Mouse (Mus musculus): Measurements from ENCODE around the gene Hnf1a. TPM values are rescaled to one million over a fixed set of nuclear protein-coding genes. Genes with fewer than 3 reads are reported as not detected.
A peak's percentile ranks its signal among the peaks of the same experiment; 100 is the strongest.

Gene Hnf1a
- polyA plus RNA-seq, 1 experiment from 2014 or later: not detected

DNA sequence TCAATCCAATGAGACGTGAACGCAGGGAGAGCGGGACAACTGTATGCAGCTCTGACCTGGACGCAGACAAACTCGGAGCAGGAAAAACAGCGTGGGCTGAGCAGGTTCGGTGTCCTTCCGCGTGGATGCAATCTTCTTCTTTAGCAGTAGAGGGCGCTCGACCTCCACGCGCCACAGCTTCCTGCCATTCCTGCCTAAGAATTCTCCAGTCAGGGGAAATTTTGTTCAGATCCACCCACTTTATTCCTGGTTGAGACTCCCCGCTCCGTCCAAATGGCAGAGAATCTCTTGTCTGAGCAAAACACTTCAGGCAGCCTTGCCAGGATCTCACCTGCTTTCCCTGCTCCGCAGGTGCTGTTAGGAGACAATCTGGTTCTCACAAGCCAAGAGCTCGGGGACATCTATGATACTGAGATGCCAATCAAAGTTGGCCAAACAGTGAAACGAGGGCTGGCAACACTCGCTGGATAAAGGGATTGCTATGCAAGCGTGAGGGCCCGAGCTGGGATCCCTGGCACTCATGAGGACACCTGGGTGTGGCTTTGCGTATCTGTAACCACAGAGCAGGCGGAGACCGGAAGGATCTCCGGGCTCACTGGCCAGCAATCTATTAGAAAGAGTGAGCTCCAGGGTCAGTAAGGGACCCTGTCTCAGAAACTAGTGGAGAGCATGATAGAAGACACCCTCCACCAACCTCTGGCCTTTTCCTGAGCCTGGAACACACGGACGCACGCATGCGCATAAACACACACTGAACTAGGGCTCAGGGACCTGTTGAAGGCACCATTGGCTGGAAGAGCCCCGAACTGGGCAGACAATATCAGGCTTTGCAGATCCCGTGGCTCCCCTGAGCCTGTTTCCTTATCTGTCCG is 8.6 kb upstream of the Hnf1a start:
- Histone ChIP-seq H3K9ac (replicated peaks) (peak overlapping the region; percentile 51), H3K27ac (no peak overlapping the region), H3K4me3 (replicated peaks) (peak overlapping the region; percentile 42), H3K36me3 (no peaks in the 10 kb centered on the region), H3K9me3 (peaks cover 3% of the 10 kb centered on the region; the same call in 1 of the 2 replicates), H3K4me1 (replicated peaks) (peaks cover 16% of the 10 kb centered on the region), H3K27me3 (no peaks in the 10 kb centered on the region; the same call in 1 of the 2 replicates), H3K4me2 (peak overlapping the region; percentile 84)
- 0 out of 2 replicates have a peak, but pooled peaks have one; percentile 60 for ATAC-seq (ENCODE audit: insufficient number of reproducible peaks, insufficient read depth, low FRiP score, low TSS enrichment, low read depth)
- 5% methylated on average over 32 of the region's 32 CpGs for WGBS

DNA sequence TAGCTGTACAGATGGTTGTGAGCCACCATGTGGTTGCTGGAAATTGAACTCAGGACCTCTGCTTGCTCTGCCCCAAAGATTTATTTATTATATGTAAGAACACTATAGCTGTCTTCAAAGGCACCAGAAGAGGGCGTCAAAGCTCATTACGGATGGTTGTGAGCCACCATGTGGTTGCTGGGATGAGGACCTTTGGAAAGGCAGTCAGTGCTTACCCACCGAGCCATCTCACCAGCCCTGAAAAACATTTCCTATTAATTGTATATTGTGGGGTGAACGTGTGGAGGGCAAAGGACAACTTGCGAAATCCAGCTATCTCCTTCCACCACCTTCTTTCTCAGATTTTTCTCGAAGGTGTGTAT is 8.0 kb upstream of the Hnf1a start:
- Histone ChIP-seq H3K4me1 (replicated peaks) (peaks cover 16% of the 10 kb centered on the region), H3K27me3 (no peaks in the 10 kb centered on the region; the same call in 1 of the 2 replicates), H3K4me3 (replicated peaks) (peak overlapping the region; percentile 42), H3K36me3 (no peaks in the 10 kb centered on the region), H3K9ac (replicated peaks) (0 out of 2 replicates have a peak overlapping the region, but pooled peaks have one; percentile 51), H3K4me2 (peak overlapping the region; percentile 84), H3K27ac (no peak overlapping the region), H3K9me3 (peaks cover 3% of the 10 kb centered on the region; the same call in 1 of the 2 replicates)
- 0 out of 2 replicates have a peak, but pooled peaks have one; percentile 4 for ATAC-seq (ENCODE audit: insufficient number of reproducible peaks, insufficient read depth, low FRiP score, low TSS enrichment, low read depth)
- 5% methylated on average over 6 of the region's 6 CpGs for WGBS

GRCm38 (mm10) chr5:114978473-114978872 is 7.6 kb upstream of the Hnf1a start:
- peaks cover 1% of the 10 kb centered on the region; the same call in 1 of the 2 replicates for H3K9me3 ChIP-seq
- peaks cover 16% of the 10 kb centered on the region for H3K4me1 ChIP-seq (replicated peaks)
- no peak for ATAC-seq (ENCODE audit: insufficient number of reproducible peaks, insufficient read depth, low FRiP score, low TSS enrichment, low read depth)
- no peaks in the 10 kb centered on the region for H3K36me3 ChIP-seq
- H3K4me2 ChIP-seq: no peak overlapping the region
- H3K4me3 ChIP-seq (replicated peaks): no peak overlapping the region
- H3K27me3 ChIP-seq: no peaks in the 10 kb centered on the region; the same call in 1 of the 2 replicates
- H3K27ac ChIP-seq: no peak overlapping the region
- no peak overlapping the region for H3K9ac ChIP-seq (replicated peaks)
- 79% methylated on average over 11 of the region's 11 CpGs for WGBS

- Histone ChIP-seq H3K36me3 (no peaks in the 10 kb centered on the region), H3K4me3 (replicated peaks) (no peak overlapping the region), H3K9me3 (no peaks in the 10 kb centered on the region), H3K27me3 (no peaks in the 10 kb centered on the region; the same call in 1 of the 2 replicates), H3K27ac (no peak overlapping the region), H3K4me1 (replicated peaks) (peaks cover 16% of the 10 kb centered on the region), H3K4me2 (no peak overlapping the region), H3K9ac (replicated peaks) (no peak overlapping the region)
- no peak for ATAC-seq (ENCODE audit: insufficient number of reproducible peaks, insufficient read depth, low FRiP score, low TSS enrichment, low read depth)
These were observed 6.0 kb upstream of the Hnf1a start for GRCm38 (mm10) chr5:114976935-114977334.

- Histone ChIP-seq H3K9me3 (no peaks in the 10 kb centered on the region), H3K36me3 (no peaks in the 10 kb centered on the region), H3K4me3 (replicated peaks) (no peak overlapping the region), H3K4me1 (replicated peaks) (no peaks in the 10 kb centered on the region; the same call in 1 of the 2 replicates), H3K9ac (replicated peaks) (no peak overlapping the region), H3K27ac (no peak overlapping the region), H3K27me3 (peaks cover 11% of the 10 kb centered on the region), H3K4me2 (no peak overlapping the region)
- no peak for ATAC-seq (ENCODE audit: insufficient number of reproducible peaks, insufficient read depth, low FRiP score, low TSS enrichment, low read depth)
- 76% methylated on average over 8 of the region's 8 CpGs for WGBS
These were observed 2.2 kb upstream of the Hnf1a start for GRCm38 (mm10) chr5:114973131-114973530.

DNA sequence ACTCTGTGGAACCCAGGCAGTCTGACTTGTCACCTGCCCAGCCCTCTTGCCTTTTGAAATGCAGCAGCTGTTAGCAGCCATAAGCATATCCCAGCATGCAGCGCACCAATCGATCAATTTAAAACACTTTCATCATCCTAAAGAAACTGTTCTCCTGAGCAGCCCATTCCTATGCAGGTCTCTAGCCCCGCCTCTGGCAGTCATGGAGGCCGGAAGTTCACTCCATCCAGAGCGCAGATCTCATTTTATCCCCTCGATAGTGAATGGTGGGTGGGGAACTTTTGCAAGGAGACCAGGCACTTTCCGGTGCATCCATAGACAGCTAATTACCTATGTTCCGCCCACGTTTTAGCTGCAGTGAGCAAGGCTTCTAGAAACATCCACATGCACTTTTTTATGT is 1.3 kb upstream of the Hnf1a start:
- no peak overlapping the region for H3K9ac ChIP-seq (replicated peaks)
- no peak overlapping the region for H3K27ac ChIP-seq
- no peaks in the 10 kb centered on the region; the same call in 1 of the 2 replicates for H3K4me1 ChIP-seq (replicated peaks)
- no peak overlapping the region for H3K4me2 ChIP-seq
- H3K36me3 ChIP-seq: no peaks in the 10 kb centered on the region
- 77% methylated on average over 9 of the region's 9 CpGs for WGBS
- H3K4me3 ChIP-seq (replicated peaks): no peak overlapping the region
- peaks cover 20% of the 10 kb centered on the region for H3K27me3 ChIP-seq
- H3K9me3 ChIP-seq: no peaks in the 10 kb centered on the region
- no peak for ATAC-seq (ENCODE audit: insufficient number of reproducible peaks, insufficient read depth, low FRiP score, low TSS enrichment, low read depth)

GRCm38 (mm10) chr5:114969609-114970215 is 1.2 kb downstream of the Hnf1a start:
- ATAC-seq (ENCODE audit: insufficient number of reproducible peaks, insufficient read depth, low FRiP score, low TSS enrichment, low read depth): no peak
- Histone ChIP-seq H3K27ac (no peak overlapping the region), H3K27me3 (peaks cover 25% of the 10 kb centered on the region), H3K4me3 (replicated peaks) (no peak overlapping the region), H3K9me3 (no peaks in the 10 kb centered on the region), H3K4me1 (replicated peaks) (peaks cover 5% of the 10 kb centered on the region), H3K4me2 (no peak overlapping the region), H3K36me3 (no peaks in the 10 kb centered on the region), H3K9ac (replicated peaks) (no peak overlapping the region)
- 61% methylated on average over 13 of the region's 13 CpGs for WGBS

DNA sequence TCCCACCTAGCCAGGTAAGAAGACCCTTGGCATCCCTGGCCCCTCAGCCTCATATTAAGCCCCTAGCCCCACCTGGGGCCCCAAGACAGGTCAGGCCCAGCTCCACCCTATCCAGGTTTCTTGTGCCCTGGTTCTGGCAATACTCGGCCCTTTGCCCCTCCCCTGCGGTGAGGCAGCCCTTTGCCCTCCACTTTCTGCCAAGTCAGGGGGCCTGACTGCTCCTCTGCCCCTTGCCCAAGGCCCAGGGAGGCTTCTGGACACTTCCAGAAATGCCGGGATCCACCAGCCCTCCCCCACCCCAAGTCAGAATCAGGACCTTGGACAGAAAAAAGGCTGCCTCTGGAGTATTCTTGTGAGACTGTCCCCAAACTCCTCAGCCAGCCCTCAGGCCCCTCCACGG is 1.8 kb downstream of the Hnf1a start:
- WGBS: 18% methylated on average over 4 of the region's 4 CpGs
- H3K4me1 ChIP-seq (replicated peaks): peaks cover 5% of the 10 kb centered on the region
- ATAC-seq (ENCODE audit: insufficient number of reproducible peaks, insufficient read depth, low FRiP score, low TSS enrichment, low read depth): no peak
- no peak overlapping the region for H3K27ac ChIP-seq
- H3K4me3 ChIP-seq (replicated peaks): no peak overlapping the region
- H3K36me3 ChIP-seq: no peaks in the 10 kb centered on the region
- H3K9me3 ChIP-seq: no peaks in the 10 kb centered on the region
- H3K27me3 ChIP-seq: peaks cover 25% of the 10 kb centered on the region
- H3K9ac ChIP-seq (replicated peaks): no peak overlapping the region
- H3K4me2 ChIP-seq: no peak overlapping the region

- no peaks in the 10 kb centered on the region for H3K36me3 ChIP-seq
- peaks cover 25% of the 10 kb centered on the region for H3K27me3 ChIP-seq
- 34% methylated on average over 7 of the region's 7 CpGs for WGBS
- ATAC-seq (ENCODE audit: insufficient number of reproducible peaks, insufficient read depth, low FRiP score, low TSS enrichment, low read depth): no peak
- H3K4me1 ChIP-seq (replicated peaks): peaks cover 5% of the 10 kb centered on the region
- no peak overlapping the region for H3K4me3 ChIP-seq (replicated peaks)
- no peaks in the 10 kb centered on the region for H3K9me3 ChIP-seq
- H3K9ac ChIP-seq (replicated peaks): no peak overlapping the region
- H3K4me2 ChIP-seq: no peak overlapping the region
- no peak overlapping the region for H3K27ac ChIP-seq
These were observed 2.2 kb downstream of the Hnf1a start for GRCm38 (mm10) chr5:114968651-114969050.

DNA sequence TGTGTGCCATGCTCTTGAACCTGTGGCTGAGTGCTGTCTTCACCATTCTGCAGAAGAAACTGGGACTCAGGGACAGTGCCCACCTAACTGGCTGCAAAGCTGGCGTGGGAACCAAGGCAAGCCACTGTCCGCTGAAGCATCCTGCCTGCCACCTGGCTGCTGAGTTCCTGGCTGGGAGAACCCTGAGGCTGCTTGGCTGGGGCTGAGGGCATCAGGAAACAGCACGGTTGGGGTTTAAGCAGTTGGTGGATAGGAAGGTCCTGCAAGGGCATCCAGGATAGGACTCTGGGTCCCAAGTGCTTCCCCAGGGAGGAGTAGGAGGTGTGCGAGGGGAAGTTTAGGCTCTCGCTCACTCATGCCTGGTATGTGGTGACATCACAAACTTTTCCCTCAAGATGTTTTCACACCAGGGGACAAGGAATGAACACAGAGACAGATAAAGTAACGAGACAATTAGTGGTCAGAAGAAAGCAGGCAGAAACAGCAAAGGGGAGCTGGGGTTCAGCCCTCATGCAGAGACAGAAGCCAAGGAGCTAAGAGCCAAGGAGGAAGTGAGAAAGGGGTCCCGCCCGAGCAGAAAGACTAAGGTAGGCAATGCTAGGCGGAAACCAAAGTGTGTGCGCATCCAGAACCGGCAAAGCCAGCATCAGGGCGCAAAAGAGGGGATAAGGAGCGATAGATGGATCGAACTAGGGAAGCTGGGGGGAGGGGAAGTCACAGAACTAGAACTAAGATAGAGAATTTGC is 3.2 kb downstream of the Hnf1a start:
- no peak for ATAC-seq (ENCODE audit: insufficient number of reproducible peaks, insufficient read depth, low FRiP score, low TSS enrichment, low read depth)
- Histone ChIP-seq H3K4me1 (replicated peaks) (peaks cover 5% of the 10 kb centered on the region), H3K27me3 (peaks cover 25% of the 10 kb centered on the region), H3K36me3 (no peaks in the 10 kb centered on the region), H3K4me3 (replicated peaks) (no peak overlapping the region), H3K4me2 (no peak overlapping the region), H3K9ac (replicated peaks) (no peak overlapping the region), H3K27ac (no peak overlapping the region), H3K9me3 (no peaks in the 10 kb centered on the region)
- WGBS: 42% methylated on average over 14 of the region's 14 CpGs
